Mouse (Mus musculus) spleen, adult 18-20 months (tissue): ENCODE data around the gene Arfgef2.

Source experiments
- DNase-seq, 2 experiments: peaks; one replicate each; pipeline ENCODE4 v3.0.0; 2022; ENCODE audit warnings: mixed read lengths in 2 of 2

Gene Arfgef2

GRCm38 (mm10) chr2:166809499-166809898, 4.1 kb downstream of the Arfgef2 start:
- no peak for DNase-seq

- no peak for DNase-seq
Measured at GRCm38 (mm10) chr2:166810821-166811220, 5.4 kb downstream of the Arfgef2 start.

GRCm38 (mm10) chr2:166818463-166819143, 13.2 kb downstream of the Arfgef2 start:
- DNase-seq = no peak

GRCm38 (mm10) chr2:166819849-166820248, 14.5 kb downstream of the Arfgef2 start:
- no peak for DNase-seq

GRCm38 (mm10) chr2:166820844-166821243, 15.5 kb downstream of the Arfgef2 start:
- DNase-seq = no peak

- DNase-seq = no peak
Measured at GRCm38 (mm10) chr2:166821406-166821805, 16.0 kb downstream of the Arfgef2 start.

GRCm38 (mm10) chr2:166822119-166822826, 16.9 kb downstream of the Arfgef2 start:
- no peak for DNase-seq

GRCm38 (mm10) chr2:166822901-166823300, 17.5 kb downstream of the Arfgef2 start:
- DNase-seq = no peak

- DNase-seq = no peak
Measured at GRCm38 (mm10) chr2:166824386-166824785, 19.0 kb downstream of the Arfgef2 start.

- no peak for DNase-seq
Measured at GRCm38 (mm10) chr2:166824998-166825397, 19.6 kb downstream of the Arfgef2 start.

- DNase-seq = peak in 1 of 2 experiments; percentile 38
Measured at GRCm38 (mm10) chr2:166826491-166827224, 21.3 kb downstream of the Arfgef2 start.

- DNase-seq = no peak
Measured at GRCm38 (mm10) chr2:166828306-166828705, 22.9 kb downstream of the Arfgef2 start.

- DNase-seq = no peak
Measured at GRCm38 (mm10) chr2:166830350-166830749, 25.0 kb downstream of the Arfgef2 start.

GRCm38 (mm10) chr2:166834091-166834490, 28.7 kb downstream of the Arfgef2 start:
- no peak for DNase-seq

GRCm38 (mm10) chr2:166834796-166835195, 29.4 kb downstream of the Arfgef2 start:
- DNase-seq = no peak

- DNase-seq = no peak
Measured at GRCm38 (mm10) chr2:166835581-166835980, 30.2 kb downstream of the Arfgef2 start.

GRCm38 (mm10) chr2:166841813-166842212, 36.4 kb downstream of the Arfgef2 start:
- no peak for DNase-seq

- no peak for DNase-seq
Measured at GRCm38 (mm10) chr2:166850691-166851090, 45.3 kb downstream of the Arfgef2 start.

- no peak for DNase-seq
Measured at GRCm38 (mm10) chr2:166852270-166852669, 46.9 kb downstream of the Arfgef2 start.

- DNase-seq = no peak
Measured at GRCm38 (mm10) chr2:166855771-166856170, 50.4 kb downstream of the Arfgef2 start.

- no peak for DNase-seq
Measured at GRCm38 (mm10) chr2:166856366-166856765, 51.0 kb downstream of the Arfgef2 start.

GRCm38 (mm10) chr2:166857118-166857517, 51.7 kb downstream of the Arfgef2 start:
- DNase-seq = no peak

- DNase-seq = no peak
Measured at GRCm38 (mm10) chr2:166859214-166859613, 53.8 kb downstream of the Arfgef2 start.

GRCm38 (mm10) chr2:166862505-166862904, 57.1 kb downstream of the Arfgef2 start:
- DNase-seq = no peak
